Mouse (Mus musculus): Measurements from ENCODE around the gene Bcr. TPM values are rescaled to one million over a fixed set of nuclear protein-coding genes. Genes with fewer than 3 reads are reported as not detected.
"Not testable (repeated sequence)": the region's sequence is repeated elsewhere in the genome, so short reads cannot be mapped to it uniquely, and the experiment has no call there.

The Bcr gene
- polyA plus RNA-seq (2012; rRNA removed): 23.2 and 30.1 TPM in 2 replicates

GRCm38 (mm10) chr10:75060217-75060842 lies at the start of gene Bcr:
Bcr (plus strand) TSS chr10:75060592.
- no peak for DNase-seq (ENCODE audit: low read depth)

GRCm38 (mm10) chr10:75010704-75011103 lies 49.7 kb upstream of the Bcr start:
- no peak for DNase-seq (ENCODE audit: low read depth)

GRCm38 (mm10) chr10:75015465-75015864 lies 44.9 kb upstream of the Bcr start:
- DNase-seq (ENCODE audit: low read depth): no peak

GRCm38 (mm10) chr10:75016481-75016880 lies 43.9 kb upstream of the Bcr start:
- no peak for DNase-seq (ENCODE audit: low read depth)

- DNase-seq (ENCODE audit: low read depth): no peak
Measured at GRCm38 (mm10) chr10:75020271-75020670, 40.1 kb upstream of the Bcr start.

GRCm38 (mm10) chr10:75021138-75021537 lies 39.3 kb upstream of the Bcr start:
- DNase-seq (ENCODE audit: low read depth): no peak

- no peak for DNase-seq (ENCODE audit: low read depth)
Measured at GRCm38 (mm10) chr10:75026491-75026890, 33.9 kb upstream of the Bcr start.

- DNase-seq (ENCODE audit: low read depth): no peak
Measured at GRCm38 (mm10) chr10:75028743-75029142, 31.6 kb upstream of the Bcr start.

GRCm38 (mm10) chr10:75029677-75030076 lies 30.7 kb upstream of the Bcr start:
- no peak for DNase-seq (ENCODE audit: low read depth)

- DNase-seq (ENCODE audit: low read depth): no peak
Measured at GRCm38 (mm10) chr10:75030234-75030633, 30.2 kb upstream of the Bcr start.

GRCm38 (mm10) chr10:75031345-75032114 lies 28.9 kb upstream of the Bcr start:
- no peak for DNase-seq (ENCODE audit: low read depth)

GRCm38 (mm10) chr10:75032395-75032794 lies 28.0 kb upstream of the Bcr start, which contains the start of gene Rsph14:
Rsph14 (minus strand) TSS chr10:75032586.
- no peak for DNase-seq (ENCODE audit: low read depth)

- no peak for DNase-seq (ENCODE audit: low read depth)
Measured at GRCm38 (mm10) chr10:75036883-75037379, 23.5 kb upstream of the Bcr start, which contains the start of gene Rab36. Rab36 (plus strand) TSS chr10:75037058.

- DNase-seq (ENCODE audit: low read depth): not testable (repeated sequence)
Measured at GRCm38 (mm10) chr10:75042060-75042459, 18.3 kb upstream of the Bcr start.

GRCm38 (mm10) chr10:75044459-75044858 lies 15.9 kb upstream of the Bcr start:
- no peak for DNase-seq (ENCODE audit: low read depth)

- no peak for DNase-seq (ENCODE audit: low read depth)
Measured at GRCm38 (mm10) chr10:75045831-75046230, 14.6 kb upstream of the Bcr start.

- no peak for DNase-seq (ENCODE audit: low read depth)
Measured at GRCm38 (mm10) chr10:75048711-75049110, 11.7 kb upstream of the Bcr start.

GRCm38 (mm10) chr10:75051364-75052074 lies 8.9 kb upstream of the Bcr start:
- no peak for DNase-seq (ENCODE audit: low read depth)

GRCm38 (mm10) chr10:75052902-75053301 lies 7.5 kb upstream of the Bcr start:
- DNase-seq (ENCODE audit: low read depth): no peak

GRCm38 (mm10) chr10:75053655-75054054 lies 6.7 kb upstream of the Bcr start:
- no peak for DNase-seq (ENCODE audit: low read depth)

- no peak for DNase-seq (ENCODE audit: low read depth)
Measured at GRCm38 (mm10) chr10:75054125-75054524, 6.3 kb upstream of the Bcr start.

- DNase-seq (ENCODE audit: low read depth): no peak
Measured at GRCm38 (mm10) chr10:75055672-75056071, 4.7 kb upstream of the Bcr start.

Data from gonadal fat pad, adult 2 months (tissue).